Mouse (Mus musculus): Measurements from ENCODE around the gene Pet100. TPM values are rescaled to one million over a fixed set of nuclear protein-coding genes. Genes with fewer than 3 reads are reported as not detected.
"Not testable (repeated sequence)": the region's sequence is repeated elsewhere in the genome, so short reads cannot be mapped to it uniquely, and the experiment has no call there.

Pet100 gene
- polyA plus RNA-seq (2015; fragmentation: Nextera tagmentation; extraction: Ambion mirVana) = 89.9 and 93.4 TPM in 2 replicates

DNA sequence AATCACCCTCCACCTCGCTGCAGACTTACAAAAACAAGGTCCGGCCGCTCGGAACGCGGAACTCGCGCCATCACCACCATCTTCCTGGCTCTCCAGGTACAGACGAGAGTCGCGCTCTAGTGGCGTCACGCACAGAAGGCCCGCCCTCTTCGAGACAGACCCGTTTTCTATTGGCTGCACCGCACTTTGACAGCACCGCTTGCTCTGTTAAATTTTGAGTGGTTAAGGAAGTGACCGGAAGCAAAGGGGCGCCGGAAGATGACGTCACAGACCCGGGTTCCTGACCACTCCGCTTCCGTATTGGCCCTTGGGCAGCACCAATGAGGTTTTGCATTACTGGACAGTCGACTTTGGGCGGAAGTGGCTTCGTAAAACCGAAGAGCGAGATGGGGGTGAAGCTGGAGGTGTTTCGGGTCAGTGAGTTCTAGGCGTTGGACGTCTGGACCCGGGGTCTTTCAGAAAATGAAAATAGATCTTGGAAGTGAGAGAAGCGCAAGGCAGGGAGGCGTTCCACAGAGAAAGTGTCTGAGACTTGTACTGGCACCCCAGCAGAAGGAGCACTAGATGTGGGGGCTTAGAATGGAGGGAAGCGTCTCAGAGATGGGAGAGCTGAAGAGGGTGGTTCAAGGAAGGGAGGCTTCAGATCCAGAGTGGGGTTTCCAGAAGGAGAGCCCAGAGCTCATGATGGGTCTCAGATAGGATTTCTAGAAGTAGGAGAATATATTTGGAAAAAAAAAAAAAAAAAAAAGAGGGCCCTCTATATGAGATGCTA, at the start of gene Pet100, which contains the start of gene Xab2:
Gene Pet100, plus strand, starts transcription at position 350 of the 772 bp plus-strand sequence.
Gene Xab2, minus strand, starts transcription at position 118 of the 772 bp plus-strand sequence.
- H3K27ac ChIP-seq = no peak within 1 kb of the TSS

DNA sequence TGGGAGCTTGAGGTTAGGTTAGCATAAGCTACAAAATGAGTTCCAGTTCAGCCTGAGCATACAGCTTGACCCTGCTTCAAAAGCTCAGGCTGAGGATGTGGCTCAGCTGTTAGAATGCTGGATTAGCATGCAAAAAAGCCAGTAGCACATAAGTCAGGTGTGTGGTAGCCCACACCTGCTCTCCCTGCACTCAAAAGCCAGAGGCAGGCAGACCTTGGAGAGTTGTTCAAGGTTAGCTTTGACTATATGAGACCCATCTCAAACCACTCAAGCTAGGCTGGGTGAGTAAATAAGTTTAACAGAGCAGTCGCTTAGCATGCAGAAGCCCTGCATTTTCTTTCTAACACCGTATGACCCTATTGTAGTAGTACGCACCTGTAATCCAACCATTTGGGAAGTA, 46.8 kb upstream of the Pet100 start:
- 90% methylated on average over 3 of the region's 3 CpGs for WGBS
- Histone ChIP-seq H3K36me3 (no peaks in the 10 kb centered on the region), H3K27ac (no peak overlapping the region), H3K9me3 (no peaks in the 10 kb centered on the region), H3K9ac (no peak overlapping the region), H3K27me3 (replicated peaks) (no peaks in the 10 kb centered on the region), H3K4me3 (replicated peaks) (no peak overlapping the region), H3K4me2 (replicated peaks) (no peak overlapping the region), H3K4me1 (replicated peaks) (0 out of 2 replicates have a peak, but pooled peaks cover 2% of the 10 kb centered on the region)
- no peak for ATAC-seq

More for the DNA sequence above, at the start of gene Pet100, which contains the start of gene Xab2:
- H3K4me3 ChIP-seq (replicated peaks) = peak within 1 kb of the TSS; percentile 76
- under 1% methylated on average over 37 of the region's 37 CpGs for WGBS
- peak; percentile 99 for ATAC-seq
- peak within 1 kb of the TSS; percentile 69 for H3K9ac ChIP-seq
- H3K4me2 ChIP-seq (replicated peaks) = peak within 1 kb of the TSS; percentile 80
- no peaks in the 10 kb centered on the region for H3K9me3 ChIP-seq
- peaks cover 13% of the 10 kb centered on the region for H3K4me1 ChIP-seq (replicated peaks)
- no peaks in the 10 kb centered on the region for H3K27me3 ChIP-seq (replicated peaks)
- peaks cover 9% of the 10 kb centered on the region for H3K36me3 ChIP-seq

- peak; percentile 22 for ATAC-seq
- H3K36me3 ChIP-seq = no peaks in the 10 kb centered on the region
- no peaks in the 10 kb centered on the region for H3K27me3 ChIP-seq (replicated peaks)
- H3K9me3 ChIP-seq = no peaks in the 10 kb centered on the region
- no peak overlapping the region for H3K4me2 ChIP-seq (replicated peaks)
- no peak overlapping the region for H3K4me3 ChIP-seq (replicated peaks)
- 0 out of 2 replicates have a peak, but pooled peaks cover 4% of the 10 kb centered on the region for H3K4me1 ChIP-seq (replicated peaks)
- H3K9ac ChIP-seq = no peak overlapping the region
- WGBS = 65% methylated on average over 15 of the region's 15 CpGs
- H3K27ac ChIP-seq = no peak overlapping the region
These were observed 45.0 kb upstream of the Pet100 start for GRCm38 (mm10) chr8:3576211-3576960.

GRCm38 (mm10) chr8:3579390-3580364, 41.7 kb upstream of the Pet100 start:
- no peak overlapping the region for H3K4me2 ChIP-seq (replicated peaks)
- H3K27me3 ChIP-seq (replicated peaks) = no peaks in the 10 kb centered on the region
- H3K9me3 ChIP-seq = no peaks in the 10 kb centered on the region
- peak; percentile 84 for ATAC-seq
- H3K4me1 ChIP-seq (replicated peaks) = 0 out of 2 replicates have a peak, but pooled peaks cover 4% of the 10 kb centered on the region
- 64% methylated on average over 9 of the region's 9 CpGs for WGBS
- no peak overlapping the region for H3K9ac ChIP-seq
- no peak overlapping the region for H3K4me3 ChIP-seq (replicated peaks)
- H3K27ac ChIP-seq = peak overlapping the region; percentile 2
- H3K36me3 ChIP-seq = no peaks in the 10 kb centered on the region

DNA sequence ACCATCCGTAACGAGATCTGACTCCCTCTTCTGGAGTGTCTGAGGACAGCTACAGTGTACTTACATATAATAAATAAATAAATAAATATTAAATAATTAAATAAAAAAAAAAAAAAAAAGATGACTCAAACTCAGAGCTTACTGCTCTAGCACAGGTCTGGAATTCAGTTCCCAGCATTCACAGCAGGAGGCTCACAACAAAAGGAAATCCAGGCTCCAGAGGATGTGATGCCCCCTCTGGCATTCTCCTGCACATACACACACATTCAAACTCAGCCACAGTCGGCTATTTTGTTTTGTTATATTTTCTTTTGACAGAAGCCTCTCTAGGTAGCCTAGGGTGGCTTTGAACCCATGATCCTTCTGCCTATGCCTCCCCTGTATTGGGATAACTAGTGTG, 39.4 kb upstream of the Pet100 start:
- not testable (repeated sequence) for H3K4me2 ChIP-seq (replicated peaks); H3K27me3 ChIP-seq (replicated peaks); H3K4me1 ChIP-seq (replicated peaks); ATAC-seq; H3K9ac ChIP-seq; H3K4me3 ChIP-seq (replicated peaks); H3K9me3 ChIP-seq; H3K36me3 ChIP-seq; H3K27ac ChIP-seq
- WGBS = 94% methylated on average over 3 of the region's 3 CpGs

- Histone ChIP-seq H3K4me2 (replicated peaks) (no peak overlapping the region), H3K9me3 (no peaks in the 10 kb centered on the region), H3K27me3 (replicated peaks) (no peaks in the 10 kb centered on the region), H3K9ac (no peak overlapping the region), H3K4me1 (replicated peaks) (no peaks in the 10 kb centered on the region), H3K27ac (no peak overlapping the region), H3K36me3 (no peaks in the 10 kb centered on the region), H3K4me3 (replicated peaks) (no peak overlapping the region)
- ATAC-seq = no peak
- 70% methylated on average over 2 of the region's 2 CpGs for WGBS
These were observed 34.9 kb upstream of the Pet100 start for GRCm38 (mm10) chr8:3586452-3586851.

GRCm38 (mm10) chr8:3586993-3587390, 34.4 kb upstream of the Pet100 start, which contains the start of gene Camsap3:
Gene Camsap3, plus strand, starts transcription at chr8:3587293.
- Histone ChIP-seq H3K36me3 (no peaks in the 10 kb centered on the region), H3K4me3 (replicated peaks) (peak within 1 kb of the TSS; percentile 68), H3K4me1 (replicated peaks) (0 out of 2 replicates have a peak, but pooled peaks cover 2% of the 10 kb centered on the region), H3K9me3 (no peaks in the 10 kb centered on the region), H3K27ac (peak within 1 kb of the TSS; percentile 88), H3K9ac (peak within 1 kb of the TSS; percentile 76), H3K27me3 (replicated peaks) (no peaks in the 10 kb centered on the region), H3K4me2 (replicated peaks) (peak within 1 kb of the TSS; percentile 86)
- 10% methylated on average over 7 of the region's 7 CpGs for WGBS
- ATAC-seq = no peak; the same call in 1 of the 2 replicates

DNA sequence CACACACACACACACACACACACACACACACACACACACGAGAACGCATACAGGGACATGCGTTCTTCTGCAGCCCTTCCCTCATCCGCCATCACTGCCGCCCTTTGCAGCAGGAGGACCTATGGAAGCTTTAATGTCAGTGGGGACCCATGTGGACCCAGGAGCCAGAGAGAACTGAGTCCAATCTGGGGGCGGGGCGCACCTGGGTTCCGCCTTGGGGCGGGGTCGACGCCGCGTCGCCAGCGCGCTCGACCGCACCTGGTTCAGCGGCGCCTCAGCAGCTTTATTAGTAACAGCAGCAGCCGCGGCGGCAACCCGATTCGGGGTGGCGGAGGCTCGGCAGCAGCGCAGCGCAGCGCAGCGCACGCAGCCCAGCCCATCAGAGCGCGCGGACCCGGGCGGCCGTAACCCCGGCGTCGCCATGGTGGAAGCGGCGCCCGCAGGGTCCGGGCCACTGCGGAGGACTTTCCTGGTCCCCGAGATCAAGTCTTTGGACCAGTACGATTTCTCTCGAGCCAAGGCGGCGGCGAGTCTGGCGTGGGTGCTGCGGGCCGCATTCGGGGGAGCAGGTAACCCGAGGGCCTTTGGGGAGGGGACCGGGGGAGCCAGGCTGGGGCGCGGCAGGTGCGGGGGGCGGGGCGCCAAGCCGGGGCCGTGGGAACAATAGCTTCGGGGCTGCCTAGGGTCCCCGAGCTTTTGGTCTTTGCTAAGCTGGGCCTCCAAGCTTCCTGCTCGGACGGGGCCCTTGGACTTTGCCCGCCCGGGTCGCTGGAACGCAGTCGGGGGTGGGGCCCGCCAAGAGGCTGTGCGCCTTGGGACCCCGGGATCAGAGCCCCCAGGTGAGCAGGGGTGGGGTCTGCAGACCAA, 33.7 kb upstream of the Pet100 start:
- ATAC-seq = peak; percentile 90
- H3K4me2 ChIP-seq (replicated peaks) = peak overlapping the region; percentile 86
- WGBS = under 1% methylated on average over 73 of the region's 77 CpGs
- H3K4me1 ChIP-seq (replicated peaks) = 0 out of 2 replicates have a peak, but pooled peaks cover 2% of the 10 kb centered on the region
- H3K36me3 ChIP-seq = no peaks in the 10 kb centered on the region
- H3K27me3 ChIP-seq (replicated peaks) = no peaks in the 10 kb centered on the region
- H3K4me3 ChIP-seq (replicated peaks) = peak overlapping the region; percentile 68
- peak overlapping the region; percentile 76 for H3K9ac ChIP-seq
- H3K9me3 ChIP-seq = no peaks in the 10 kb centered on the region
- H3K27ac ChIP-seq = peak overlapping the region; percentile 88

DNA sequence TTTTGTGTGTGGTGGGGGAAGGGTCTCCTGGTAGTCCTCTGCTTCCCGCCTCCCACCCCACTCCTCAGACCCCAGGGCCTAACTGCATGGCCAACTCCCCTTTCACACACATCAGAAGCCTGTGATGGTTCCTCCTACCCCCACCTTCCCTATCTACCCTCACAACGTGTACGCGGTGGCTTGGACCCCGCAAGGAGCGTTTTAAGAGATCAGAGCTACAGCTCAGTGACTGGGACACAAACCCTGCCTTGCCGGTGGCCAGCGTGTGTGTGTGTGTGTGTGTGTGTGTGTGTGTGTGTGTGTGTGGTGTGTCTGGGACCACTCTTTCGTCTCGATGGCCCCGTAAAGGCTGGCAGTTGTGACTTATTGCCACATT, 33.1 kb upstream of the Pet100 start:
- peak overlapping the region; percentile 76 for H3K9ac ChIP-seq
- peak overlapping the region; percentile 68 for H3K4me3 ChIP-seq (replicated peaks)
- H3K27ac ChIP-seq = peak overlapping the region; percentile 88
- peak; percentile 68 for ATAC-seq
- H3K9me3 ChIP-seq = no peaks in the 10 kb centered on the region
- H3K4me1 ChIP-seq (replicated peaks) = 0 out of 2 replicates have a peak, but pooled peaks cover 5% of the 10 kb centered on the region
- WGBS = 8% methylated on average over 11 of the region's 11 CpGs
- no peaks in the 10 kb centered on the region for H3K36me3 ChIP-seq
- peak overlapping the region; percentile 86 for H3K4me2 ChIP-seq (replicated peaks)
- H3K27me3 ChIP-seq (replicated peaks) = no peaks in the 10 kb centered on the region

GRCm38 (mm10) chr8:3593470-3593869, 27.9 kb upstream of the Pet100 start:
- H3K27ac ChIP-seq = no peak overlapping the region
- no peak overlapping the region for H3K9ac ChIP-seq
- no peak overlapping the region for H3K4me2 ChIP-seq (replicated peaks)
- no peaks in the 10 kb centered on the region for H3K27me3 ChIP-seq (replicated peaks)
- 0 out of 2 replicates have a peak, but pooled peaks have one; percentile 9 for ATAC-seq
- 45% methylated on average over 3 of the region's 3 CpGs for WGBS
- no peaks in the 10 kb centered on the region for H3K36me3 ChIP-seq
- H3K4me1 ChIP-seq (replicated peaks) = peaks cover 6% of the 10 kb centered on the region; the same call in 1 of the 2 replicates
- no peak overlapping the region for H3K4me3 ChIP-seq (replicated peaks)
- H3K9me3 ChIP-seq = no peaks in the 10 kb centered on the region

GRCm38 (mm10) chr8:3594466-3594865, 26.9 kb upstream of the Pet100 start:
- no peak overlapping the region for H3K4me3 ChIP-seq (replicated peaks)
- 77% methylated on average over 2 of the region's 2 CpGs for WGBS
- no peaks in the 10 kb centered on the region for H3K36me3 ChIP-seq
- H3K27me3 ChIP-seq (replicated peaks) = no peaks in the 10 kb centered on the region
- H3K4me1 ChIP-seq (replicated peaks) = peaks cover 6% of the 10 kb centered on the region; the same call in 1 of the 2 replicates
- no peaks in the 10 kb centered on the region for H3K9me3 ChIP-seq
- ATAC-seq = no peak
- no peak overlapping the region for H3K27ac ChIP-seq
- no peak overlapping the region for H3K9ac ChIP-seq
- H3K4me2 ChIP-seq (replicated peaks) = no peak overlapping the region

All from intestine, embryonic 15.5 days (tissue).